Mouse (Mus musculus): ENCODE measurements around the gene Tpgs1. TPM values are rescaled to one million over a fixed set of nuclear protein-coding genes. Genes with fewer than 3 reads are reported as not detected.

The Tpgs1 gene
- polyA plus RNA-seq, 2 experiments = 44.6 to 66.0 TPM

- no peak for TF ChIP-seq POLR2A (IDR thresholded peaks at IDR 0.05; ENCODE audit: borderline replicate concordance, extremely low read depth, insufficient read depth, insufficient read length)
- Histone ChIP-seq H3K4me3 (replicated peaks; ENCODE audit: low read length) (no peak overlapping the region), H3K27ac (replicated peaks; ENCODE audit: low read depth, low read length) (no peak overlapping the region), H3K27me3 (ENCODE audit: control insufficient read depth, insufficient read depth, low read length) (no peaks in the 10 kb centered on the region), H3K36me3 (ENCODE audit: control insufficient read depth, insufficient read depth, low read length) (no peaks in the 10 kb centered on the region), H3K9ac (ENCODE audit: low read depth, low read length, severe bottlenecking) (no peak overlapping the region), H3K4me2 (replicated peaks; ENCODE audit: low read depth, low read length, severe bottlenecking) (no peak overlapping the region), H3K4me1 (ENCODE audit: control insufficient read depth, insufficient read depth, low read length) (no peaks in the 10 kb centered on the region), H3K9me3 (ENCODE audit: control insufficient read depth, low read length) (no peaks in the 10 kb centered on the region)
- no peak for DNase-seq (ENCODE audit: low spot score)
- WGBS = 12% methylated on average over 4 of the region's 4 CpGs
- no peak for ATAC-seq (ENCODE audit: low FRiP score, low read depth)
Observed at GRCm38 (mm10) chr10:79658829-79659228, 10.3 kb upstream of the Tpgs1 start.

GRCm38 (mm10) chr10:79660298-79660697 lies 8.9 kb upstream of the Tpgs1 start:
- Histone ChIP-seq H3K4me1 (ENCODE audit: control insufficient read depth, insufficient read depth, low read length) (no peaks in the 10 kb centered on the region), H3K36me3 (ENCODE audit: control insufficient read depth, insufficient read depth, low read length) (no peaks in the 10 kb centered on the region), H3K9ac (ENCODE audit: low read depth, low read length, severe bottlenecking) (no peak overlapping the region), H3K4me2 (replicated peaks; ENCODE audit: low read depth, low read length, severe bottlenecking) (no peak overlapping the region), H3K27me3 (ENCODE audit: control insufficient read depth, insufficient read depth, low read length) (no peaks in the 10 kb centered on the region), H3K27ac (replicated peaks; ENCODE audit: low read depth, low read length) (no peak overlapping the region), H3K4me3 (replicated peaks; ENCODE audit: low read length) (no peak overlapping the region), H3K9me3 (ENCODE audit: control insufficient read depth, low read length) (no peaks in the 10 kb centered on the region)
- no peak for TF ChIP-seq POLR2A (IDR thresholded peaks at IDR 0.05; ENCODE audit: borderline replicate concordance, extremely low read depth, insufficient read depth, insufficient read length)
- ATAC-seq (ENCODE audit: low FRiP score, low read depth) (no peak), DNase-seq (ENCODE audit: low spot score) (no peak)
- WGBS = 68% methylated on average over 2 of the region's 2 CpGs

DNA sequence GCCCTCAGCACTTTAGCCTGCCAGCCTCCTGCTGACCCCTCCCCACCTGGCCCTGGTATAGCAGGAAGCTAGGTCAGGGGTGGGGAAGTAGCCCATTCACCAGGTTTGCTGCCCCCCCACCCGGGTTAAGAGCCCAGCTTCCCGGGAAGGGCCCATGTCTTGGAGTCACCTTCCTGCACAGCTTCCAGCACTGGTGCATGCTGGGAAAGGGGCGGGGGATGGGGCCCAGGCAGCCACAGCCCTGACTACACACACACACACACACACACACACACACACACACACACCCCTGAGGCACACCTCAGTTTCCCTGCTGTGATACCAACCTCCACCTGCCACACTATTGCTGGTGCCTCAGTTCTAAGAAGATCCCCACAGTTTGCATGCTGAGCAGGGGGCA lies 7.3 kb upstream of the Tpgs1 start:
- H3K4me2 ChIP-seq (replicated peaks; ENCODE audit: low read depth, low read length, severe bottlenecking) = no peak overlapping the region
- no peaks in the 10 kb centered on the region for H3K36me3 ChIP-seq (ENCODE audit: control insufficient read depth, insufficient read depth, low read length)
- no peak overlapping the region for H3K4me3 ChIP-seq (replicated peaks; ENCODE audit: low read length)
- ATAC-seq (ENCODE audit: low FRiP score, low read depth) (no peak), DNase-seq (ENCODE audit: low spot score) (no peak)
- 34% methylated on average over 3 of the region's 3 CpGs for WGBS
- H3K9ac ChIP-seq (ENCODE audit: low read depth, low read length, severe bottlenecking) = no peak overlapping the region
- no peaks in the 10 kb centered on the region for H3K4me1 ChIP-seq (ENCODE audit: control insufficient read depth, insufficient read depth, low read length)
- H3K9me3 ChIP-seq (ENCODE audit: control insufficient read depth, low read length) = no peaks in the 10 kb centered on the region
- H3K27me3 ChIP-seq (ENCODE audit: control insufficient read depth, insufficient read depth, low read length) = no peaks in the 10 kb centered on the region
- no peak for TF ChIP-seq POLR2A (IDR thresholded peaks at IDR 0.05; ENCODE audit: borderline replicate concordance, extremely low read depth, insufficient read depth, insufficient read length)
- no peak overlapping the region for H3K27ac ChIP-seq (replicated peaks; ENCODE audit: low read depth, low read length)

GRCm38 (mm10) chr10:79664131-79664665 lies 5.0 kb upstream of the Tpgs1 start, which contains the start of gene Madcam1:
Madcam1 (plus strand) TSS chr10:79664559.
- WGBS = 13% methylated on average over 13 of the region's 13 CpGs
- TF ChIP-seq POLR2A (IDR thresholded peaks at IDR 0.05; ENCODE audit: borderline replicate concordance, extremely low read depth, insufficient read depth, insufficient read length) = no peak
- H3K9me3 ChIP-seq (ENCODE audit: control insufficient read depth, low read length) = no peaks in the 10 kb centered on the region
- no peaks in the 10 kb centered on the region for H3K4me1 ChIP-seq (ENCODE audit: control insufficient read depth, insufficient read depth, low read length)
- DNase-seq (ENCODE audit: low spot score) (peak; percentile 64), ATAC-seq (ENCODE audit: low FRiP score, low read depth) (no peak)
- no peak within 1 kb of the TSS for H3K4me3 ChIP-seq (replicated peaks; ENCODE audit: low read length)
- H3K9ac ChIP-seq (ENCODE audit: low read depth, low read length, severe bottlenecking) = no peak within 1 kb of the TSS
- no peak within 1 kb of the TSS for H3K27ac ChIP-seq (replicated peaks; ENCODE audit: low read depth, low read length)
- no peak within 1 kb of the TSS for H3K4me2 ChIP-seq (replicated peaks; ENCODE audit: low read depth, low read length, severe bottlenecking)
- no peaks in the 10 kb centered on the region for H3K36me3 ChIP-seq (ENCODE audit: control insufficient read depth, insufficient read depth, low read length)
- H3K27me3 ChIP-seq (ENCODE audit: control insufficient read depth, insufficient read depth, low read length) = no peaks in the 10 kb centered on the region

- no peak overlapping the region for H3K27ac ChIP-seq (replicated peaks; ENCODE audit: low read depth, low read length)
- DNase-seq (ENCODE audit: low spot score) (no peak), ATAC-seq (ENCODE audit: low FRiP score, low read depth) (no peak)
- no peak overlapping the region for H3K9ac ChIP-seq (ENCODE audit: low read depth, low read length, severe bottlenecking)
- no peak overlapping the region for H3K4me2 ChIP-seq (replicated peaks; ENCODE audit: low read depth, low read length, severe bottlenecking)
- peaks cover under 1% of the 10 kb centered on the region; the same call in 1 of the 2 replicates for H3K4me1 ChIP-seq (ENCODE audit: control insufficient read depth, insufficient read depth, low read length)
- H3K36me3 ChIP-seq (ENCODE audit: control insufficient read depth, insufficient read depth, low read length) = no peaks in the 10 kb centered on the region
- no peaks in the 10 kb centered on the region for H3K9me3 ChIP-seq (ENCODE audit: control insufficient read depth, low read length)
- H3K4me3 ChIP-seq (replicated peaks; ENCODE audit: low read length) = no peak overlapping the region
- 88% methylated on average over 7 of the region's 8 CpGs for WGBS
- no peaks in the 10 kb centered on the region for H3K27me3 ChIP-seq (ENCODE audit: control insufficient read depth, insufficient read depth, low read length)
- no peak for TF ChIP-seq POLR2A (IDR thresholded peaks at IDR 0.05; ENCODE audit: borderline replicate concordance, extremely low read depth, insufficient read depth, insufficient read length)
Observed at GRCm38 (mm10) chr10:79665051-79665450, 4.1 kb upstream of the Tpgs1 start.

GRCm38 (mm10) chr10:79666493-79666892 lies 2.7 kb upstream of the Tpgs1 start:
- ATAC-seq (ENCODE audit: low FRiP score, low read depth) (no peak), DNase-seq (ENCODE audit: low spot score) (no peak)
- no peak overlapping the region for H3K4me2 ChIP-seq (replicated peaks; ENCODE audit: low read depth, low read length, severe bottlenecking)
- H3K9me3 ChIP-seq (ENCODE audit: control insufficient read depth, low read length) = no peaks in the 10 kb centered on the region
- H3K27me3 ChIP-seq (ENCODE audit: control insufficient read depth, insufficient read depth, low read length) = no peaks in the 10 kb centered on the region
- TF ChIP-seq POLR2A (IDR thresholded peaks at IDR 0.05; ENCODE audit: borderline replicate concordance, extremely low read depth, insufficient read depth, insufficient read length) = no peak
- H3K4me1 ChIP-seq (ENCODE audit: control insufficient read depth, insufficient read depth, low read length) = peaks cover 6% of the 10 kb centered on the region
- H3K9ac ChIP-seq (ENCODE audit: low read depth, low read length, severe bottlenecking) = no peak overlapping the region
- WGBS = 65% methylated on average over 9 of the region's 9 CpGs
- no peak overlapping the region for H3K27ac ChIP-seq (replicated peaks; ENCODE audit: low read depth, low read length)
- H3K36me3 ChIP-seq (ENCODE audit: control insufficient read depth, insufficient read depth, low read length) = no peaks in the 10 kb centered on the region
- no peak overlapping the region for H3K4me3 ChIP-seq (replicated peaks; ENCODE audit: low read length)

Data from limb, embryonic 14.5 days (tissue).